Mouse (Mus musculus): ENCODE data around the gene Gm21969. TPM values are rescaled to one million over a fixed set of nuclear protein-coding genes. Genes with fewer than 3 reads are reported as not detected.
A peak's percentile ranks its signal among the peaks of the same experiment; 100 is the strongest.

Gm21969 gene
- polyA plus RNA-seq, 1 experiment from 2014 or later = not detected

DNA sequence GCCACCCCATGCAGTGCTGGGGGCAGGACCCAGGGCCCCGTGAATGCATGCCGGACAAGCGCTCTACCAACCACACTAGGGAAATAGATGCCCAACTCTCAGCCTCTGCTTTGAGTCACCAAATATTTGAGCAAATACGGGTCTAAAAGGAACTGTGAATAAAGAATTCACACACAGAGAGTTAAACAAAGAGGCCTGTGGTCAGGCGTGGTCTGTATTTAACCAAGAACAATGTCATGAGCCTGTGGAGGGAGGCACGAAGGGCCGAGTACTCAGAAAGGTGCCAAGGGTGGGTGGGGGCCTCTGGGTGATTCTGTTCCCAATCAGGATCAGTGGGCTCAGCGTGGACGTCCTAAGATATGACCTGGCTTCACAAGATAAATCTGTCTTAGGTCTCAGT, 85.1 kb downstream of the Gm21969 start:
- no peak overlapping the region for H3K27ac ChIP-seq (ENCODE audit: low read depth, low read length)
- peaks cover 2% of the 10 kb centered on the region for H3K27me3 ChIP-seq (ENCODE audit: control insufficient read depth, insufficient read depth, low read length)
- H3K9ac ChIP-seq (ENCODE audit: low read length) = no peak overlapping the region
- no peak for ATAC-seq (ENCODE audit: low FRiP score)
- H3K4me3 ChIP-seq (ENCODE audit: low read depth, low read length) = no peak overlapping the region
- 60% methylated on average over 9 of the region's 9 CpGs for WGBS
- no peaks in the 10 kb centered on the region for H3K36me3 ChIP-seq (ENCODE audit: control insufficient read depth, insufficient read depth, low read length)
- peak; percentile 70 for DNase-seq (ENCODE audit: low spot score, missing footprints)
- H3K4me1 ChIP-seq (ENCODE audit: control insufficient read depth, insufficient read depth, low read length) = peaks cover under 1% of the 10 kb centered on the region; the same call in 1 of the 2 replicates
- no peaks in the 10 kb centered on the region for H3K9me3 ChIP-seq (ENCODE audit: control insufficient read depth, low read length)
- H3K4me2 ChIP-seq = no peak overlapping the region

DNA sequence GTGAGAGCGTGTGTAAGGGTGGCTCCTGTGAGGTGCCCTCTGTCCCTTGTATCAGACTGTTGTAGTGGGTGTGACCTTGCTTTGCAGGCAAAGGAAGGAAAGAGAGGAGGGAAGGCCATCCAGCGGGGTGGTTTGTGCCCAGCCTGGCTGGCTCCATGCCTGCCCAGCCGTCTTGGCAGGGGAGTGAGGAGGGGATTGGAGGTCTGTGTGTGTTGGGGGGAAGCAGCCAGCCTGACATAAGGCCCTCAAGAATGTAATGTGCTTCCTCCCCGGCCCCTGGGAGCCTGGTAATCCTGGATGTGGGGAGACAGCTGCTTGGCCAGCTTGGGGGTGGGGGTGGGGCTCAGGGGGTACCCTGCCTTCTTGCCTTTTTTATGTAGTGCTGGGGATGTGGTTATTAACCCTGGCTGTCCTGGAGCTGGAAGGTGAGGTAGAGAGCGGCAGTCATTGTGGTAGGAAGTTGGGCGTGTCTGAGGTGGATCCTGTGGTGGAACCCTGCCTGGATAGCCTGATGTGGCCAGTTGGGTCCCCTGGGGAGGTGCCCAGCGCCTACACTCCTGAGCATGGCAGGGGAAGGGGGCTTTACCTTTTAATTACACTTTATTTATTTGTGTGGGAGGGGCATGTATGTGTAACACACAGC, 86.8 kb downstream of the Gm21969 start:
- Histone ChIP-seq H3K9ac (ENCODE audit: low read length) (no peak overlapping the region), H3K27me3 (ENCODE audit: control insufficient read depth, insufficient read depth, low read length) (peaks cover 2% of the 10 kb centered on the region), H3K4me3 (ENCODE audit: low read depth, low read length) (no peak overlapping the region), H3K36me3 (ENCODE audit: control insufficient read depth, insufficient read depth, low read length) (no peaks in the 10 kb centered on the region), H3K4me1 (ENCODE audit: control insufficient read depth, insufficient read depth, low read length) (peaks cover 9% of the 10 kb centered on the region), H3K4me2 (no peak overlapping the region), H3K27ac (ENCODE audit: low read depth, low read length) (no peak overlapping the region), H3K9me3 (ENCODE audit: control insufficient read depth, low read length) (no peaks in the 10 kb centered on the region)
- DNase-seq (ENCODE audit: low spot score, missing footprints) (peak; percentile 61), ATAC-seq (ENCODE audit: low FRiP score) (no peak)
- 37% methylated on average over 7 of the region's 7 CpGs for WGBS

DNA sequence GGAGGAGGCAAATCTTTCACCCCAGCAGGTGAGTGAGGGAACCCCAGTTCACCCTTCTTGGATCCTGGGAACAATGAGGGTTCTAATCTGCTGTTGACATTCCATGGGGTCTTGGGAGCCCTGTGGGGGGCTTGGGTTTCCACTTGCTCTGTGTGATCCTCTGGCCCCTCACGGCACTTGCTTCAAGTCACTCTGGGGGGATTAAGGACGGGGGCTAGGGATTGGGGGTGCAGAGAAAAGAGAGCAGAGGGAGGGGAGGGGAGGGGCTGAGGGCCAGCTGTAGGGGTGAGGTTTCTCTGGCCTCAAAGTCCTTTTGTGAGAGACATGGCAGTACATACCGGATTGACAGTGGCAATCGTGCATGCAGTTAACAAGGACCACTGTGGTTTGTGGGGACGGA, 90.3 kb downstream of the Gm21969 start:
- Histone ChIP-seq H3K4me3 (ENCODE audit: low read depth, low read length) (no peak overlapping the region), H3K27ac (ENCODE audit: low read depth, low read length) (no peak overlapping the region), H3K4me2 (no peak overlapping the region), H3K36me3 (ENCODE audit: control insufficient read depth, insufficient read depth, low read length) (no peaks in the 10 kb centered on the region), H3K27me3 (ENCODE audit: control insufficient read depth, insufficient read depth, low read length) (peaks cover 2% of the 10 kb centered on the region), H3K9ac (ENCODE audit: low read length) (no peak overlapping the region), H3K4me1 (ENCODE audit: control insufficient read depth, insufficient read depth, low read length) (peaks cover 14% of the 10 kb centered on the region), H3K9me3 (ENCODE audit: control insufficient read depth, low read length) (no peaks in the 10 kb centered on the region)
- DNase-seq (ENCODE audit: low spot score, missing footprints) = no peak
- no peak for ATAC-seq (ENCODE audit: low FRiP score)
- 14% methylated on average over 5 of the region's 5 CpGs for WGBS

DNA sequence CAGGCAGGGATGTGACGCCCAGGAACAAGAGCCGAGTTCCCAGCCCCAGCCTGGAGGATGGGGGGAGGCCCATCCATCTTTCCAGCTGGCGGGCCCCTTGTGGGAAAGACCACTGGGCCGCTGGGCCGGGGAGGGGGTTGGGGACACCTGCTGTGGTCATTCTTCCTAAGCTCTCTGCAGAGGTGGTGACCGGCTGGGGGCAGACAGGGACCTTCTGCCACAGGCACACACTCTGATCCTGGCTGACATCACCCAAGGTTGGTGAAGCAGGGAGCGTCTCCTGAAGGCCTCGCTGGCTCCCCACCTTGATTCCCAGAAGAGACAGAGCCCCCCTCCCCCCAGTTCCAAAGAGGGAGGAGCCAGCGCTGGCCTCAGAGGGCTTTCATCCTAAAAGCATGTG, 94.8 kb downstream of the Gm21969 start:
- 6% methylated on average over 9 of the region's 9 CpGs for WGBS
- peaks cover 14% of the 10 kb centered on the region for H3K4me1 ChIP-seq (ENCODE audit: control insufficient read depth, insufficient read depth, low read length)
- DNase-seq (ENCODE audit: low spot score, missing footprints) (peak; percentile 86), ATAC-seq (ENCODE audit: low FRiP score) (0 out of 2 replicates have a peak, but pooled peaks have one; percentile 46)
- H3K4me2 ChIP-seq = no peak overlapping the region
- peak overlapping the region; percentile 27; the same call in 1 of the 2 replicates for H3K9ac ChIP-seq (ENCODE audit: low read length)
- no peak overlapping the region for H3K27ac ChIP-seq (ENCODE audit: low read depth, low read length)
- no peaks in the 10 kb centered on the region for H3K9me3 ChIP-seq (ENCODE audit: control insufficient read depth, low read length)
- no peaks in the 10 kb centered on the region; the same call in 1 of the 2 replicates for H3K27me3 ChIP-seq (ENCODE audit: control insufficient read depth, insufficient read depth, low read length)
- no peak overlapping the region for H3K4me3 ChIP-seq (ENCODE audit: low read depth, low read length)
- no peaks in the 10 kb centered on the region for H3K36me3 ChIP-seq (ENCODE audit: control insufficient read depth, insufficient read depth, low read length)

DNA sequence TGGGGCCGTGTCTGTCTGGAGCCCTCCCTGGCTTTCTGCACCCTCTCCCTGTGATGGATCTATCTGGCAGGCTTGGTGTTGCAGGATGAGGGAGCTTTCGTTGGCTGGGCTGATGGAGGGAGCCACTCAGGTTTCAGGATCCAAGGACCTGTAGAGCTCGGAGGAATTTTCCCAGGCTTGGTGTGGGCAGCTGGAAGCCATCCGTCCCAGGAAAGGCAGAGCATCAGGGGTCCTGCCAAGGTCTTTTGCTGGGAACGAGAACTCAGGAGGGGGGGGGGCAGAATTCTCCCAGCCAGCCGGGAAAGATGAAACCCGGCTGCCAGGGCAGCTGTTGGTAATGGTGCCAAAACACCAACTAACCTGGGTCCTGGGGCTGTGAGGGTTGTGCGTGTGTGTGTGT, 95.6 kb downstream of the Gm21969 start:
- H3K27me3 ChIP-seq (ENCODE audit: control insufficient read depth, insufficient read depth, low read length) = no peaks in the 10 kb centered on the region; the same call in 1 of the 2 replicates

DNA sequence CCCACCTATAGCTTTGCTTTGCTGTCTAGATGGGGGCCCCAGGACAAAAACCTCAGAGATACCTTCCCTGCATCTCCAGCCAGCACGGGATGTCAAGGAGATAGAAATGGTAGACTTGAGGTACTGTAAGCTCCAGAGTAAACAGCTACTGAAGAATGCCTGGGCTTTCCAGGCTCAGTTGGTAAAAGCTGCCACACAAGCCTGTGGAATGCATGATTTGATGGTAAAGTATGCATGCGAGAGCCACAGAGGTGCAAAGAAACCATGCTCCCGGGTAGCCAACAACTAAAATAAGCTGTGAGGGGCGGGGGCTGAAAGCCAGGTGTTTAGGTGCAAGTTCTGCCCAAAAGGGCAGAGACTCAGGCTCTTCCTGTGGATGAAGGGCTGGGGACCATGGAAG, 99.9 kb downstream of the Gm21969 start:
- ATAC-seq (ENCODE audit: low FRiP score) (no peak), DNase-seq (ENCODE audit: low spot score, missing footprints) (peak; percentile 31)

More for the DNA sequence above, 95.6 kb downstream of the Gm21969 start:
- Histone ChIP-seq H3K36me3 (ENCODE audit: control insufficient read depth, insufficient read depth, low read length) (no peaks in the 10 kb centered on the region), H3K4me3 (ENCODE audit: low read depth, low read length) (no peak overlapping the region), H3K4me1 (ENCODE audit: control insufficient read depth, insufficient read depth, low read length) (peaks cover 7% of the 10 kb centered on the region), H3K27ac (ENCODE audit: low read depth, low read length) (no peak overlapping the region), H3K9me3 (ENCODE audit: control insufficient read depth, low read length) (no peaks in the 10 kb centered on the region), H3K9ac (ENCODE audit: low read length) (no peak overlapping the region), H3K4me2 (no peak overlapping the region)
- whole genome bisulfite sequencing = 70% methylated on average over 8 of the region's 8 CpGs
- ATAC-seq (ENCODE audit: low FRiP score) (no peak), DNase-seq (ENCODE audit: low spot score, missing footprints) (no peak)

DNA sequence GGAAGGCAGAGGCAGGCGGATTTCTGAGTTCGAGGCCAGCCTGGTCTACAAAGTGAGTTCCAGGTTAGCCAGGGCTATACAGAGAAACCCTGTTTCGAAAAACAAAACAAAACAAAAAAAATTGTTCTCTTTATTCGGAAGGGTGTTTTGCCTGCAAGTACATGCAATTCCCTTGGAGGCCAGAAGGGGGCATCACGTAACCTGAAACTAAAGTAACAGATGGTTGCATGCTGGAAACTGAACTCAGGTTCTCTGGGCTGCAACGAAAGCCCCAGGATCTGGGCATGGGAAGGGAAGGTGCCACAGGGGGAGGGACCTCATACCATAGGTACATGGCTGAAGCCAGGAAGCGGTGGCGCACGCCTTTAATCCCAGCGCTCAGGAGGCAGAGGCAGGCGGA, 100.5 kb downstream of the Gm21969 start:
- ATAC-seq (ENCODE audit: low FRiP score) = no peak
- WGBS = 82% methylated on average over 11 of the region's 11 CpGs

More for the DNA sequence above, 99.9 kb downstream of the Gm21969 start:
- Histone ChIP-seq H3K4me3 (ENCODE audit: low read depth, low read length) (no peak overlapping the region), H3K27me3 (ENCODE audit: control insufficient read depth, insufficient read depth, low read length) (no peaks in the 10 kb centered on the region), H3K4me1 (ENCODE audit: control insufficient read depth, insufficient read depth, low read length) (peaks cover under 1% of the 10 kb centered on the region), H3K4me2 (no peak overlapping the region), H3K9ac (ENCODE audit: low read length) (no peak overlapping the region), H3K27ac (ENCODE audit: low read depth, low read length) (no peak overlapping the region), H3K9me3 (ENCODE audit: control insufficient read depth, low read length) (no peaks in the 10 kb centered on the region), H3K36me3 (ENCODE audit: control insufficient read depth, insufficient read depth, low read length) (no peaks in the 10 kb centered on the region)
- 74% methylated on average over 4 of the region's 4 CpGs for WGBS

DNA sequence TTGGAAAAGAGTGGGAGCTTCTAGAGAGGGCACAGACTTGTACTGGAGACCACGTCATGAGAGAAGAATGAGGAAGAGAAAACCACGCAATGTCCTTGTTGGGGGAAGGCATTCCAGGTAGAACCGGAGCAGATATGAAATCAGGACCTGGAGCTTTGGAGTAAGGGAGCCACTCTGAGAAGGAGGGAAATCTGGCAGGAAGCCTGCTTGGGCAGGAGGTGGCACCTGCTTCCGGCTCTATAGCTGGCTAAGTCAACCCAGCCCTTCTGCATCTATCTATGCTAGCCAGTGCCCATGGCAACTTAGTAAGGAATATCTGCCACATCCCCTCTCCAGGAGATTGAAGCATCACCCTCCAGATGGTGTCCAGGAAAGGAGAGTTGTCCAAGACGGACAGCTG, 103.0 kb downstream of the Gm21969 start:
- ATAC-seq (ENCODE audit: low FRiP score) (no peak), DNase-seq (ENCODE audit: low spot score, missing footprints) (peak; percentile 41)
- no peak overlapping the region for H3K9ac ChIP-seq (ENCODE audit: low read length)
- H3K4me1 ChIP-seq (ENCODE audit: control insufficient read depth, insufficient read depth, low read length) = peaks cover 4% of the 10 kb centered on the region
- no peak overlapping the region for H3K27ac ChIP-seq (ENCODE audit: low read depth, low read length)
- 93% methylated on average over 5 of the region's 5 CpGs for WGBS
- no peaks in the 10 kb centered on the region for H3K36me3 ChIP-seq (ENCODE audit: control insufficient read depth, insufficient read depth, low read length)
- no peak overlapping the region for H3K4me3 ChIP-seq (ENCODE audit: low read depth, low read length)
- H3K9me3 ChIP-seq (ENCODE audit: control insufficient read depth, low read length) = no peaks in the 10 kb centered on the region
- H3K27me3 ChIP-seq (ENCODE audit: control insufficient read depth, insufficient read depth, low read length) = no peaks in the 10 kb centered on the region
- H3K4me2 ChIP-seq = no peak overlapping the region

More for the DNA sequence above, 100.5 kb downstream of the Gm21969 start:
- H3K36me3 ChIP-seq (ENCODE audit: control insufficient read depth, insufficient read depth, low read length) = no peaks in the 10 kb centered on the region
- no peak overlapping the region for H3K4me3 ChIP-seq (ENCODE audit: low read depth, low read length)
- H3K27ac ChIP-seq (ENCODE audit: low read depth, low read length) = no peak overlapping the region
- no peaks in the 10 kb centered on the region for H3K27me3 ChIP-seq (ENCODE audit: control insufficient read depth, insufficient read depth, low read length)
- peak; percentile 64 for DNase-seq (ENCODE audit: low spot score, missing footprints)
- H3K4me2 ChIP-seq = no peak overlapping the region
- H3K4me1 ChIP-seq (ENCODE audit: control insufficient read depth, insufficient read depth, low read length) = no peaks in the 10 kb centered on the region
- no peaks in the 10 kb centered on the region for H3K9me3 ChIP-seq (ENCODE audit: control insufficient read depth, low read length)
- H3K9ac ChIP-seq (ENCODE audit: low read length) = no peak overlapping the region

DNA sequence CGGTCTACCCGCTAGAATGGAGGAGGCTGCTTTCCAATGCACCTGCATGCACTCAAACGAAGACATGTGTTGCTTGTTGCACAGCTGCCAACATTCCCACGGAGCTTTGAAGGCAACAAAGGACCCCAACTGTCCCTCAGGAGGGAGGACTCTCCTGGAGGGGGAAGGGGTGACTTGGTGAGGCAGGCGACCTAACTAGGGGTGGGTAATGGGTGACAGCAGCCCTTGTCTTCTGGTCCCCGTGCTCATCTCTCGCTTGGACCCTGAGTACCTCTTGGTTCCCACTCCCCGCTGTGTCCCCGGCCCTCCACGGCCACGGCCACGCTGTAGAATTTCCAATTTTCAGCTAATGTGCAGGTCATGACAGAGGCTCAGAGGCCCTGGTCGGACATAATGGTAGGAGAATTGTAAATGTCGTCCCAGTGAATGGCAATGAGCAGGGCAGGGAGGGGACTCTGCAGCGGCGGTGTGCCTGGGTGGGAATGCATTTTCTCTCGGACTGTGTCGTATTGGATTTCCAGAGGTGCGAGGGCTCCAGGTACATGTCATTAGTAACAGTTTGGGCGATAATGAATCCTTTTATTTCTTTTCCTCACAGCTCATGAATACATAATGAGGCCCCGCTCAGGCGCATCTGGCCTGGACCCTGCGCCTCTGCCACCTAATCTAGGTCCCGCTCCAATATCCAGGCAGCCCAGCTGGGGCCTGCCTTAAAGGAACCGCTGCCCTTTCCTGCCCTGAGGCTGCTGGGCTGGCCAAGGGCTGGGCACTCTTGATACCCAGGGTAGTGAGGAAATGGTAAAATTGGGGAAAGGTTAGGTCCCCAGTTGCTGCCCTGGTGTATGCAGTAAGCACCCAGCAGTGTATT, 107.7 kb downstream of the Gm21969 start:
- 0 out of 2 replicates have a peak overlapping the region, but pooled peaks have one; percentile 44 for H3K27ac ChIP-seq (ENCODE audit: low read depth, low read length)

More for the DNA sequence above, 107.7 kb downstream of the Gm21969 start:
- H3K4me1 ChIP-seq (ENCODE audit: control insufficient read depth, insufficient read depth, low read length) = peaks cover 9% of the 10 kb centered on the region
- peak; percentile 88 for DNase-seq (ENCODE audit: low spot score, missing footprints)
- H3K9me3 ChIP-seq (ENCODE audit: control insufficient read depth, low read length) = no peaks in the 10 kb centered on the region
- no peak overlapping the region for H3K9ac ChIP-seq (ENCODE audit: low read length)
- H3K4me2 ChIP-seq = no peak overlapping the region
- H3K36me3 ChIP-seq (ENCODE audit: control insufficient read depth, insufficient read depth, low read length) = no peaks in the 10 kb centered on the region
- H3K27me3 ChIP-seq (ENCODE audit: control insufficient read depth, insufficient read depth, low read length) = no peaks in the 10 kb centered on the region
- H3K4me3 ChIP-seq (ENCODE audit: low read depth, low read length) = no peak overlapping the region
- WGBS = 33% methylated on average over 25 of the region's 25 CpGs
- no peak for ATAC-seq (ENCODE audit: low FRiP score)
